8 mouse cellular contexts compared by ENCODE assay signal in the genomic region with DNA sequence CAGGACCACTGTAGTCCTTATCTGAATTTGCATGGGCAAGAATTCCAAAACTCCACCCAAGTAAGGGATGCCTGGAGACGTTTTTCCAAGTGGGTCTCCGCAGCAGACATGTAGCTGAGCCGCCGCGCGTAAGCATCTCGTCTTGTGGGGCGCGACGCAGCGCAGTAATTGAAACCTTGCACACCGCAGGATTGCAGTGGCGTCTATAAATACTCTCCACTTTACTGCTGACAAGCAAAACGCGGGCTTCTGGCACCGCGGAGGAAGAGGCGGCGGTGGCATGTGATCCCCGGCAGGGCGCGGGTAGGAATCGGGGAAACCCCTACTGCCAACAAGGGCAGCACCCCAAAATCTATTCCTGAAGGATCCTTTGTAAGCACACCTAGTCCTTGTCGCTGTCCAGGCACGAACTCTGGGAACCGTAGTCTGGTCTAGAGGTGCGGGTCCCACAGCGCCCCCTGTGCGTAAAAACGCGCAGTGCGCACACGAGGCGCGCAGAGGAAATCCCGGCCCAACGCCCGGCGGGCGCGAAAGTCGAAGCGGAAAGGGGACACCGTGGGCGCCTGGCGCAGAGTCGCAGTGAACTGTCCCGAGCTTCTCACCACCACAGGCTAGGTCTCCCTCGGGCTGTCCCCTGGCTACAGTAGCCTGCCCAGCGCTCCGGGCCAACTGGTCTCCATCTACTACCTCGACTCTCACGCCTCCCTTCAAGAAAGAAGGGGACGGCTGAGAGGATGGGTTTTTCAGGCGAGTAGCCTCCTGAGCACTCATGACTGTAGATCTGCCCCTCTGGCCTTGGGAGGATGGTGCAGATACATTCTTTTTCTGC.
A peak's percentile ranks its signal among the peaks of the same experiment; 100 is the strongest.
DNase-seq lines count a peak whose midpoint lies in the region; ATAC-seq lines count a peak whose summit lies in the region.

No protein-coding gene starts in this region.

- peak; percentile 84 for ATAC-seq in forebrain, embryonic 14.5 days
- peak; percentile 63 for ATAC-seq in liver, embryonic 16.5 days (ENCODE audit: low read depth)
- ATAC-seq in neural tube, embryonic 11.5 days (ENCODE audit: insufficient read depth, low FRiP score, low TSS enrichment): peak; percentile 67
- ATAC-seq in stomach, embryonic 15.5 days (ENCODE audit: insufficient read depth, low FRiP score, low read depth): peak; percentile 47; the same call in 1 of the 2 replicates

- peaks cover 12% of the 10 kb centered on the region for H3K4me1 ChIP-seq in forebrain, embryonic 14.5 days (ENCODE audit: control insufficient read depth, insufficient read depth, low read length)
- H3K4me1 ChIP-seq in liver, embryonic 16.5 days (ENCODE audit: control insufficient read depth, low read depth, low read length): peaks cover 3% of the 10 kb centered on the region
- H3K4me1 ChIP-seq in neural tube, embryonic 11.5 days (ENCODE audit: control insufficient read depth, insufficient read depth, low read length): peaks cover 3% of the 10 kb centered on the region; the same call in 1 of the 2 replicates
- H3K4me1 ChIP-seq in stomach, embryonic 15.5 days: peaks cover 10% of the 10 kb centered on the region

- 2% methylated on average over 55 of the region's 55 CpGs for WGBS in forebrain, embryonic 14.5 days
- 2% methylated on average over 55 of the region's 55 CpGs for WGBS in liver, embryonic 16.5 days (ENCODE audit: insufficient replicate concordance)
- WGBS in neural tube, embryonic 11.5 days: 2% methylated on average over 55 of the region's 55 CpGs
- 1% methylated on average over 55 of the region's 55 CpGs for WGBS in stomach, embryonic 15.5 days

- peak overlapping the region; percentile 88 for H3K4me2 ChIP-seq in forebrain, embryonic 14.5 days (ENCODE audit: low read length)
- peak overlapping the region; percentile 70 for H3K4me2 ChIP-seq in liver, embryonic 16.5 days (ENCODE audit: low read depth, low read length)
- H3K4me2 ChIP-seq in neural tube, embryonic 11.5 days (ENCODE audit: low read depth): peak overlapping the region; percentile 96
- peak overlapping the region; percentile 97 for H3K4me2 ChIP-seq in stomach, embryonic 15.5 days

- DNase-seq in B cell, adult 2 months: peak; percentile 73 to 78
- DNase-seq in adrenal gland, postnatal 36 days: peak; percentile 77 to 83
- DNase-seq in forebrain, embryonic 14.5 days (ENCODE audit: low spot score): peak; percentile 83
- DNase-seq in heart, postnatal 10 days: peak; percentile 86 to 92
- DNase-seq in kidney, postnatal 25 days: peak; percentile 85 to 86
- DNase-seq in neural tube, embryonic 11.5 days (ENCODE audit: low spot score): peak; percentile 92

- H3K9ac ChIP-seq in forebrain, embryonic 14.5 days (ENCODE audit: low read length): peak overlapping the region; percentile 61
- peak overlapping the region; percentile 49; the same call in 1 of the 2 replicates for H3K9ac ChIP-seq in liver, embryonic 16.5 days (ENCODE audit: low read depth, low read length)
- peak overlapping the region; percentile 65 for H3K9ac ChIP-seq in neural tube, embryonic 11.5 days (ENCODE audit: low read length)
- H3K9ac ChIP-seq in stomach, embryonic 15.5 days: peak overlapping the region; percentile 30; the same call in 1 of the 2 replicates

- no peaks in the 10 kb centered on the region for H3K27me3 ChIP-seq in forebrain, embryonic 14.5 days (replicated peaks; ENCODE audit: control insufficient read depth, insufficient read depth, low read length)
- peaks cover 22% of the 10 kb centered on the region for H3K27me3 ChIP-seq in liver, embryonic 16.5 days (ENCODE audit: control insufficient read depth, insufficient read depth, low read depth, low read length)
- H3K27me3 ChIP-seq in neural tube, embryonic 11.5 days (ENCODE audit: control insufficient read depth, insufficient read depth, low read length): 0 out of 2 replicates have a peak, but pooled peaks cover 5% of the 10 kb centered on the region
- H3K27me3 ChIP-seq in stomach, embryonic 15.5 days (replicated peaks): 0 out of 2 replicates have a peak, but pooled peaks cover 2% of the 10 kb centered on the region

- peak overlapping the region; percentile 44 for H3K4me3 ChIP-seq in forebrain, embryonic 14.5 days (ENCODE audit: low read depth, low read length)
- H3K4me3 ChIP-seq in liver, embryonic 16.5 days (ENCODE audit: low read depth, low read length): peak overlapping the region; percentile 59
- H3K4me3 ChIP-seq in neural tube, embryonic 11.5 days (ENCODE audit: low read depth, low read length): peak overlapping the region; percentile 59
- H3K4me3 ChIP-seq in stomach, embryonic 15.5 days (replicated peaks): peak overlapping the region; percentile 54

- no peaks in the 10 kb centered on the region for H3K9me3 ChIP-seq in forebrain, embryonic 14.5 days (replicated peaks; ENCODE audit: control insufficient read depth, low read length)
- no peaks in the 10 kb centered on the region for H3K9me3 ChIP-seq in liver, embryonic 16.5 days (replicated peaks; ENCODE audit: control insufficient read depth, low read length)
- H3K9me3 ChIP-seq in neural tube, embryonic 11.5 days (ENCODE audit: control insufficient read depth, low read length): no peaks in the 10 kb centered on the region
- no peaks in the 10 kb centered on the region for H3K9me3 ChIP-seq in stomach, embryonic 15.5 days

- no peaks in the 10 kb centered on the region for H3K36me3 ChIP-seq in forebrain, embryonic 14.5 days (ENCODE audit: control insufficient read depth, insufficient read depth, low read length)
- H3K36me3 ChIP-seq in liver, embryonic 16.5 days (ENCODE audit: control insufficient read depth, insufficient read depth): no peaks in the 10 kb centered on the region
- no peaks in the 10 kb centered on the region for H3K36me3 ChIP-seq in neural tube, embryonic 11.5 days (ENCODE audit: control insufficient read depth, insufficient read depth, low read length)
- no peaks in the 10 kb centered on the region for H3K36me3 ChIP-seq in stomach, embryonic 15.5 days

- 0 out of 2 replicates have a peak overlapping the region, but pooled peaks have one; percentile 18 for H3K27ac ChIP-seq in forebrain, embryonic 14.5 days (ENCODE audit: low read depth, low read length)
- no peak overlapping the region for H3K27ac ChIP-seq in liver, embryonic 16.5 days (ENCODE audit: low read length)
- H3K27ac ChIP-seq in neural tube, embryonic 11.5 days (ENCODE audit: low read depth, low read length): no peak overlapping the region
- H3K27ac ChIP-seq in stomach, embryonic 15.5 days: peak overlapping the region; percentile 74; the same call in 1 of the 2 replicates

- intact Hi-C loops in heart, postnatal 10 days (cut with DNase I): loop anchor here (2.0 to 5.0 kb wide), 4 partner anchors 32 to 82 kb away; no protein-coding TSS in a partner anchor

Comparison
In these comparisons a context has a peak if more than half of its experiments do, and no peak if none do; other contexts are left out.
1. H3K27ac ChIP-seq: peak in forebrain, embryonic 14.5 days (single experiment) and stomach, embryonic 15.5 days (single experiment); none in liver, embryonic 16.5 days (single experiment) and neural tube, embryonic 11.5 days (single experiment).
2. Peak in every context shown above with its lines, with median percentiles within 50 percentile points of each other: DNase-seq, ATAC-seq, H3K4me2 ChIP-seq, H3K4me3 ChIP-seq and H3K9ac ChIP-seq.